Mouse (Mus musculus): ENCODE results near the gene Rfx6.

GRCm38 (mm10) chr10:51678251-51678639, 689 bp downstream of the Rfx6 start:
- TF ChIP-seq EP300 (IDR thresholded peaks at IDR 0.05; ENCODE audit: insufficient read depth, low read depth, low read length) (no peak), CTCF (IDR thresholded peaks at IDR 0.05) (no peak)

Measured in heart, adult 2 months (tissue).